Mouse (Mus musculus): Measurements from ENCODE around the gene Nadk. TPM values are rescaled to one million over a fixed set of nuclear protein-coding genes. Genes with fewer than 3 reads are reported as not detected.

Gene Nadk
- polyA plus RNA-seq, 1 experiment from 2014 or later: 76.3 TPM

- Histone ChIP-seq H3K27ac (ENCODE audit: low read length) (no peak overlapping the region), H3K9me3 (ENCODE audit: control insufficient read depth, low read length) (no peaks in the 10 kb centered on the region), H3K4me1 (replicated peaks; ENCODE audit: control insufficient read depth, insufficient read depth, low read length) (0 out of 2 replicates have a peak, but pooled peaks cover 3% of the 10 kb centered on the region), H3K36me3 (ENCODE audit: control insufficient read depth, insufficient read depth, low read length) (peaks cover 10% of the 10 kb centered on the region), H3K27me3 (ENCODE audit: control insufficient read depth, insufficient read depth, low read depth, low read length) (no peaks in the 10 kb centered on the region), H3K4me2 (ENCODE audit: low read depth, low read length) (no peak overlapping the region), H3K9ac (ENCODE audit: low read length) (no peak overlapping the region), H3K4me3 (ENCODE audit: low read length) (no peak overlapping the region)
- ATAC-seq (ENCODE audit: low read depth): no peak
- WGBS: 57% methylated on average over 2 of the region's 2 CpGs
Measured at GRCm38 (mm10) chr4:155606825-155607224, 44.6 kb downstream of the Nadk start.

- ATAC-seq (ENCODE audit: low read depth): no peak
- no peak overlapping the region for H3K4me3 ChIP-seq (ENCODE audit: low read length)
- H3K27ac ChIP-seq (ENCODE audit: low read length): no peak overlapping the region
- no peaks in the 10 kb centered on the region for H3K27me3 ChIP-seq (ENCODE audit: control insufficient read depth, insufficient read depth, low read depth, low read length)
- peaks cover 36% of the 10 kb centered on the region for H3K36me3 ChIP-seq (ENCODE audit: control insufficient read depth, insufficient read depth, low read length)
- no peaks in the 10 kb centered on the region for H3K4me1 ChIP-seq (replicated peaks; ENCODE audit: control insufficient read depth, insufficient read depth, low read length)
- H3K4me2 ChIP-seq (ENCODE audit: low read depth, low read length): no peak overlapping the region
- 95% methylated on average over 3 of the region's 3 CpGs for WGBS
- no peaks in the 10 kb centered on the region for H3K9me3 ChIP-seq (ENCODE audit: control insufficient read depth, low read length)
- no peak overlapping the region for H3K9ac ChIP-seq (ENCODE audit: low read length)
Measured at GRCm38 (mm10) chr4:155611860-155612259, 49.7 kb downstream of the Nadk start.

GRCm38 (mm10) chr4:155613264-155613663 is 51.1 kb downstream of the Nadk start:
- no peak overlapping the region for H3K4me3 ChIP-seq (ENCODE audit: low read length)
- H3K36me3 ChIP-seq (ENCODE audit: control insufficient read depth, insufficient read depth, low read length): peaks cover 41% of the 10 kb centered on the region
- no peaks in the 10 kb centered on the region for H3K9me3 ChIP-seq (ENCODE audit: control insufficient read depth, low read length)
- no peaks in the 10 kb centered on the region for H3K4me1 ChIP-seq (replicated peaks; ENCODE audit: control insufficient read depth, insufficient read depth, low read length)
- no peak overlapping the region for H3K27ac ChIP-seq (ENCODE audit: low read length)
- no peak overlapping the region for H3K9ac ChIP-seq (ENCODE audit: low read length)
- ATAC-seq (ENCODE audit: low read depth): no peak
- H3K4me2 ChIP-seq (ENCODE audit: low read depth, low read length): no peak overlapping the region
- H3K27me3 ChIP-seq (ENCODE audit: control insufficient read depth, insufficient read depth, low read depth, low read length): no peaks in the 10 kb centered on the region
- 96% methylated on average over 3 of the region's 3 CpGs for WGBS

- Histone ChIP-seq H3K9me3 (ENCODE audit: control insufficient read depth, low read length) (no peaks in the 10 kb centered on the region), H3K9ac (ENCODE audit: low read length) (no peak overlapping the region), H3K4me1 (replicated peaks; ENCODE audit: control insufficient read depth, insufficient read depth, low read length) (no peaks in the 10 kb centered on the region), H3K27ac (ENCODE audit: low read length) (no peak overlapping the region), H3K36me3 (ENCODE audit: control insufficient read depth, insufficient read depth, low read length) (peaks cover 32% of the 10 kb centered on the region), H3K4me2 (ENCODE audit: low read depth, low read length) (no peak overlapping the region), H3K4me3 (ENCODE audit: low read length) (no peak overlapping the region), H3K27me3 (ENCODE audit: control insufficient read depth, insufficient read depth, low read depth, low read length) (no peaks in the 10 kb centered on the region)
- no peak for ATAC-seq (ENCODE audit: low read depth)
- WGBS: 90% methylated on average over 5 of the region's 5 CpGs
Measured at GRCm38 (mm10) chr4:155618321-155618720, 56.1 kb downstream of the Nadk start.

- peak within 1 kb of the TSS; percentile 87 for H3K4me2 ChIP-seq (ENCODE audit: low read depth, low read length)
- H3K27ac ChIP-seq (ENCODE audit: low read length): peak within 1 kb of the TSS; percentile 92
- H3K27me3 ChIP-seq (ENCODE audit: control insufficient read depth, insufficient read depth, low read depth, low read length): no peaks in the 10 kb centered on the region
- H3K9me3 ChIP-seq (ENCODE audit: control insufficient read depth, low read length): no peaks in the 10 kb centered on the region
- peaks cover 6% of the 10 kb centered on the region for H3K4me1 ChIP-seq (replicated peaks; ENCODE audit: control insufficient read depth, insufficient read depth, low read length)
- under 1% methylated on average over 80 of the region's 84 CpGs for WGBS
- H3K9ac ChIP-seq (ENCODE audit: low read length): peak within 1 kb of the TSS; percentile 92
- peaks cover 11% of the 10 kb centered on the region for H3K36me3 ChIP-seq (ENCODE audit: control insufficient read depth, insufficient read depth, low read length)
- peak within 1 kb of the TSS; percentile 99 for H3K4me3 ChIP-seq (ENCODE audit: low read length)
- peak; percentile 100 for ATAC-seq (ENCODE audit: low read depth)
Measured at GRCm38 (mm10) chr4:155624338-155625291, 62.4 kb downstream of the Nadk start, which contains the start of gene Cdk11b. Gene Cdk11b, plus strand, starts transcription at chr4:155624854.

GRCm38 (mm10) chr4:155630267-155630666 is 68.1 kb downstream of the Nadk start:
- Histone ChIP-seq H3K9me3 (ENCODE audit: control insufficient read depth, low read length) (no peaks in the 10 kb centered on the region), H3K27me3 (ENCODE audit: control insufficient read depth, insufficient read depth, low read depth, low read length) (no peaks in the 10 kb centered on the region), H3K4me2 (ENCODE audit: low read depth, low read length) (no peak overlapping the region)

GRCm38 (mm10) chr4:155635766-155636499 is 73.8 kb downstream of the Nadk start:
- H3K9me3 ChIP-seq (ENCODE audit: control insufficient read depth, low read length): no peaks in the 10 kb centered on the region
- no peaks in the 10 kb centered on the region for H3K4me1 ChIP-seq (replicated peaks; ENCODE audit: control insufficient read depth, insufficient read depth, low read length)
- H3K4me3 ChIP-seq (ENCODE audit: low read length): no peak overlapping the region
- H3K36me3 ChIP-seq (ENCODE audit: control insufficient read depth, insufficient read depth, low read length): peaks cover 65% of the 10 kb centered on the region
- H3K9ac ChIP-seq (ENCODE audit: low read length): no peak overlapping the region
- H3K4me2 ChIP-seq (ENCODE audit: low read depth, low read length): no peak overlapping the region
- no peak for ATAC-seq (ENCODE audit: low read depth)
- H3K27me3 ChIP-seq (ENCODE audit: control insufficient read depth, insufficient read depth, low read depth, low read length): no peaks in the 10 kb centered on the region
- no peak overlapping the region for H3K27ac ChIP-seq (ENCODE audit: low read length)

More at GRCm38 (mm10) chr4:155630267-155630666, 68.1 kb downstream of the Nadk start:
- ATAC-seq (ENCODE audit: low read depth): no peak
- peaks cover 2% of the 10 kb centered on the region for H3K4me1 ChIP-seq (replicated peaks; ENCODE audit: control insufficient read depth, insufficient read depth, low read length)
- WGBS: 74% methylated on average over 6 of the region's 6 CpGs
- H3K36me3 ChIP-seq (ENCODE audit: control insufficient read depth, insufficient read depth, low read length): peaks cover 45% of the 10 kb centered on the region
- H3K27ac ChIP-seq (ENCODE audit: low read length): no peak overlapping the region
- H3K9ac ChIP-seq (ENCODE audit: low read length): no peak overlapping the region
- no peak overlapping the region for H3K4me3 ChIP-seq (ENCODE audit: low read length)
